20 mouse cellular contexts compared by ENCODE assay signal in the genomic region with DNA sequence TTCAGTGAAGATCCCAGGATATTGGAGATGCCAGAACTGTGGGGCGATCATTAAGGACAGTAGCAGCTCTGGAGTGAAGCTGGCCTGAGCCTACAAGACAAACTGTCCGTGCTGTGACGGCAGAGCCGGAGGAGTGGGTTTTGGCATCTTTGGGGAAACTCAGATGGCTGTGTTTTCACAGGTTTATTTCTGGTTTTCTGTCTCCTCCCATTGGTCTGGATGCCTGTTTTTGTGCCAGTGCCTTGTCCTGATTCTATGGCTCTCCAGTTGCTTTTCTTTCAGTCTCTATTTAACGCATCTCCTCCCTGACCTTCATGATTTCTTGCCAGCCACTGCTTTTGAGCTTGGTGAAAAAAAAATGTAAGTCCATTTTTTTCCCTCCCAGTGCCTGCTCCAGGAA. TPM values are rescaled to one million over a fixed set of nuclear protein-coding genes. Genes with fewer than 3 reads are reported as not detected.
"Had no signal": no experiment of that assay in that cellular context is flagged by ENCODE, and none has a peak within 500 bp of the region (broad histone marks: within the 10 kb centered on the region; RNA-seq: fewer than 3 reads in every experiment).

No protein-coding gene starts in this region.

- H3K27me3 ChIP-seq: limb, embryonic 12.5 days; liver, embryonic 13.5 days; lung, embryonic 15.5 days; midbrain, embryonic 12.5 days; stomach, embryonic 15.5 days had no signal

- H3K27ac ChIP-seq: limb, embryonic 12.5 days; liver, embryonic 13.5 days; lung, embryonic 15.5 days; midbrain, embryonic 12.5 days; stomach, embryonic 15.5 days had no signal

- H3K4me1 ChIP-seq: limb, embryonic 12.5 days; liver, embryonic 13.5 days; lung, embryonic 15.5 days; midbrain, embryonic 12.5 days; stomach, embryonic 15.5 days had no signal

- H3K4me3 ChIP-seq: limb, embryonic 12.5 days; liver, embryonic 13.5 days; lung, embryonic 15.5 days; midbrain, embryonic 12.5 days; stomach, embryonic 15.5 days had no signal

- DNase-seq: kidney, postnatal 25 days; liver; liver, embryonic 13.5 days; liver, postnatal 0 days; lung, postnatal 14 days; thymus, postnatal 36 days had no signal

RNA-seq across cellular contexts. Expression of a gene that starts 8.7 kb away (rescaled TPM):
- total RNA-seq: layer of hippocampus, postnatal 25 days; left cerebral cortex, postnatal 14 days; megakaryocyte-erythroid progenitor cell, adult 5-6 weeks; midbrain, postnatal 0 days had no signal
- polyA plus RNA-seq: limb, embryonic 12.5 days; liver, embryonic 13.5 days; midbrain, embryonic 12.5 days; midbrain, postnatal 0 days; neural tube, embryonic 14.5 days had no signal

RNA-seq across cellular contexts. Expression of a gene that starts 12.8 kb away (rescaled TPM):
- total RNA-seq: layer of hippocampus, postnatal 25 days; left cerebral cortex, postnatal 14 days; megakaryocyte-erythroid progenitor cell, adult 5-6 weeks; midbrain, postnatal 0 days had no signal
- polyA plus RNA-seq: intestine, embryonic 16.5 days; kidney, embryonic 16.5 days; limb, embryonic 12.5 days; liver, embryonic 13.5 days; liver, postnatal 0 days; lung, embryonic 15.5 days; midbrain, embryonic 12.5 days; midbrain, postnatal 0 days; neural tube, embryonic 14.5 days; spleen, adult 2 months; stomach, embryonic 15.5 days; thymus, postnatal 0 days had no signal

RNA-seq across cellular contexts. Expression of a gene that starts 22.3 kb away (rescaled TPM):
- total RNA-seq: layer of hippocampus, postnatal 25 days; left cerebral cortex, postnatal 14 days; megakaryocyte-erythroid progenitor cell, adult 5-6 weeks; midbrain, postnatal 0 days had no signal
- polyA plus RNA-seq: intestine, embryonic 16.5 days; kidney, adult 2 months; kidney, embryonic 16.5 days; limb, embryonic 12.5 days; liver, embryonic 13.5 days; lung, embryonic 15.5 days; midbrain, embryonic 12.5 days; midbrain, postnatal 0 days; neural tube, embryonic 14.5 days; spleen, adult 2 months; stomach, embryonic 15.5 days had no signal

RNA-seq across cellular contexts. Expression of a gene that starts 25.6 kb away (rescaled TPM):
- total RNA-seq: layer of hippocampus, postnatal 25 days; left cerebral cortex, postnatal 14 days; megakaryocyte-erythroid progenitor cell, adult 5-6 weeks; midbrain, postnatal 0 days had no signal
- polyA plus RNA-seq: intestine, embryonic 16.5 days; kidney, adult 2 months; kidney, embryonic 16.5 days; limb, embryonic 12.5 days; liver, embryonic 13.5 days; liver, postnatal 0 days; lung, embryonic 15.5 days; midbrain, embryonic 12.5 days; midbrain, postnatal 0 days; neural tube, embryonic 14.5 days; spleen, adult 2 months; stomach, embryonic 15.5 days had no signal

RNA-seq across cellular contexts. Expression of a gene that starts 30.2 kb away (rescaled TPM):
- total RNA-seq: layer of hippocampus, postnatal 25 days; left cerebral cortex, postnatal 14 days; megakaryocyte-erythroid progenitor cell, adult 5-6 weeks; midbrain, postnatal 0 days had no signal
- polyA plus RNA-seq: intestine, embryonic 16.5 days; kidney, adult 2 months; kidney, embryonic 16.5 days; limb, embryonic 12.5 days; liver, embryonic 13.5 days; liver, postnatal 0 days; lung, embryonic 15.5 days; midbrain, embryonic 12.5 days; midbrain, postnatal 0 days; neural tube, embryonic 14.5 days; spleen, adult 2 months; thymus, postnatal 0 days had no signal
